Mouse (Mus musculus) mature B cell (primary cell): ENCODE measurements around the gene Selenof.

Experiments
- in situ Hi-C: fragments of 300-500 bp; cut with MboI; formaldehyde crosslinking; loops from 2 replicates; pipeline ENCODE4 v1.14.3; 2019

Gene Selenof

DNA sequence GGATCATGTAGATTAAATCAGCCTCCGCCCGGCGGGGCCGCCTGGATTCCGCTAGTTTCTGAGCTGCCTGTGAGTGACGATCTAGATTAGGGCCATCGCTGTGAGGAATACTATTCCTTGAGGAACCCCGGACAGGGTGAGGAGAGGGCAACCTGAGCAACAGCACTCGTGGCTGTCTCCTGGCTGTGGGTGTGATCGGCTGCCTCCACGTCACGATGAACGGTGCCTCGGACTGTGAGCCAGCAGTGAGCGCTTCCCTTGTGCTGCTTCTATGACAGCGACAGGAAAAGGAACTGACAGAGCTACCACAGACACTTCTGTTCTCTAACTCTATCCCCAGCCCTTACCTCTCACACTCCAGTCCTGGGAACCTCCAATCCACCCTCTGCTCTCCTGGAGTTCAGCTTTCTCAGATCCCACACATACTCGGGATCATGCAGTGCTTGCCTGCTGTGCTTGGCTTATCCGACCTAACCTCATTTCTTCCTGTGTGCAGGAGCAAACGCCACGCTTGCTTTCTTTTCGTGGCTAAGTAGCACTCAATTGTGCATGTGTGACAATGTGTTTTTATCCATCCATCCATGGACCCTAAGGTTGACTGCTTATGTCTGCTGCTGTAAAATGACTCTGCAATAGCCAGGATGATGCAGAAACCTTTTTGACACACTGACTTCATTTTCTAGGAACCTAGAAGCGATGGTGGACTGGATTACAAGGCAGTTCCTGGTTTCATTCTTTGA is 8.4 kb upstream of the Selenof start:
- in situ Hi-C loops, result loop anchor here (25.0 kb wide), 1 partner anchor 1799 kb away; the partner anchor contains the start of gene Gtf2b

DNA sequence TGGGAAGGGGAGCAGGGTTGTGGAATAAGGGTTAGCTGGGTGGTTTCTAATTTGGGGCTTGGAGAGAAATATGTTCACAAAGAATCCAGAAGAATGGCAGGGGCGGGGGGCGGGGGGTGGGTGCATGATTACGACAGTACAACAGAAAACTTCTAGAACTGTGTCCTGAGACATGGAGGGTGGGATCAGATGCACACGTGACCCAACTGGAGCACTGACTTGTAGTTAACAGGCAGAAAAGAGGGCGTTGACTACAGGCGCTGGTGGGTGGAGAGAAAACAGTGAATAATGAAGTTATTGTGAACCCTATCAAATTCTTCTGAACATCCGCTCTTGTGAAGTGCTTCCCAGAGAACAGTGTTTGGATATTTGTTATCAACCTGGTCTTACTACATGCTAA is 6.2 kb upstream of the Selenof start:
- in situ Hi-C loops, result loop anchor here (25.0 kb wide), 1 partner anchor 1802 kb away; the partner anchor contains the start of gene Gtf2b

DNA sequence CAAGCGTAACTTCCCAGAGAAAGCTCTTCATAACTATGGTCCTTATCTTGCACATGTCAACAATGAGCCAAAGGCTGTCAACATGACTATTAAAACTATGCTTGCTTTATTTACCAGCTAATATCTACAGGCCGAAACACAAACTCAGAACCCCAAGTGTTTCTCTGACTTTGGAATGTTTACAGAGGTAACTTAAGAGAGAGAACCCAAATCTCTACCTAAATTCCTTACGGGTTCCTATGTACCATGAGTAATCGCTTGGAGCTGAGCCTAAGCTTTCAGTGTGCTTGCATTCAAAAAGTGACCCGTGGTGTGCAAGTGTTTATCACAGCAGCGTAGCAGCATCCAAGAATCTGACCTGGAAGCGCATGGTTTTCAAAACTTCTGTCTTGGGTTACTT is 4.9 kb upstream of the Selenof start:
- in situ Hi-C loops, result loop anchor here (25.0 kb wide), 1 partner anchor 1803 kb away; the partner anchor contains the start of gene Gtf2b

DNA sequence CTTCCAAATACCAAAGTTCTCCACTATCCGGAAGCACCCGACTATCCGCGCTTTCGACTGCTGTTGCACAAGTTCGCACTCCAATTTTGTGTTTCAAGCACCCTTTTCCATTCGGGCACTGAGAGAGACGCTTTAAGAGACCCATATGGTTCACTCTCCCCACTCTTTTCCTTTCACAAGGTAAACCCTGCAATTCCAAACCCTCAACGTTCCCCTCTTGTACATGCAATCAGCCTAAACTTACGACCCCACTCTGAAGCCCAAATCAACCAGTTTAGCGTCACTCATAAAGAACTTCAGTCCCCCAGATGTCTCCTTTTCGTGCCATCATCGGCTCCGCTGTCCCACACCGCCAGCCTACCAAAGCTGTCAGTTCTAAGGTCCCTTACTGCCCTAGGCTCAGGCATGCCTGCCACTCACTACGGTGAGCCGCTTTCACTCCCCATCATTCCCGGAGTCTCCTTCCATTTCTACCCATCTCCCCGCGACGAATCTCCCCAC is 1.2 kb upstream of the Selenof start:
- in situ Hi-C loops, result loop anchor here (25.0 kb wide), 1 partner anchor 1807 kb away; the partner anchor contains the start of gene Gtf2b

DNA sequence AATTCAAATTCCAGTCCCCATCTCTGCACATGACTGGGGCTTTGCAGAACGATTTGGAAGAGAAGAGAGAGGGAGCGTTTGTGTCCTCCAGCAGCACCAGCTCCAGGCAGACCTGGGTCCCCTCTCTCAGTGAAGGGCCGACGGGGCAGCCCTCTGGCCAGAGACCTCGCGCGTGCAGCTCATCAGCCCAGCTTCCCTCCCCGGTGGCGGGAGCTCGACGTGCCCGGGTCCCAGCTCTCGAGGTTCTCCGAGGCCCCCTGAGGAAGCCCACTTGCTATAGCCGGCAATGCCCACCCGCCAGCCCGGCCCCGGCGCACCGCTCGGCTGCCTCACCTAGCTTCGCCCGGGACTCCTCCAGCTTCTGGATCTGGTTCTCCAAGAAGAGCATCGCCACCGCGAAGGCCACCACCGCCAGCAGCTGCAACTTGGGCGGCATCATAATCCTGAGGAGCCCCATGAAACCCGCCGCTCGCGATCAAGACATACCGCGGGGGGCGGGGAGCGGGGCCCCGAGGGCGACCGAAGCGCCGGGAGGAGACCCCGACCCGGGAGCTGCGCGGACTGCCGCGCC is 618 bp upstream of the Selenof start:
- in situ Hi-C loops, result loop anchor here (25.0 kb wide), 1 partner anchor 1807 kb away; the partner anchor contains the start of gene Gtf2b

DNA sequence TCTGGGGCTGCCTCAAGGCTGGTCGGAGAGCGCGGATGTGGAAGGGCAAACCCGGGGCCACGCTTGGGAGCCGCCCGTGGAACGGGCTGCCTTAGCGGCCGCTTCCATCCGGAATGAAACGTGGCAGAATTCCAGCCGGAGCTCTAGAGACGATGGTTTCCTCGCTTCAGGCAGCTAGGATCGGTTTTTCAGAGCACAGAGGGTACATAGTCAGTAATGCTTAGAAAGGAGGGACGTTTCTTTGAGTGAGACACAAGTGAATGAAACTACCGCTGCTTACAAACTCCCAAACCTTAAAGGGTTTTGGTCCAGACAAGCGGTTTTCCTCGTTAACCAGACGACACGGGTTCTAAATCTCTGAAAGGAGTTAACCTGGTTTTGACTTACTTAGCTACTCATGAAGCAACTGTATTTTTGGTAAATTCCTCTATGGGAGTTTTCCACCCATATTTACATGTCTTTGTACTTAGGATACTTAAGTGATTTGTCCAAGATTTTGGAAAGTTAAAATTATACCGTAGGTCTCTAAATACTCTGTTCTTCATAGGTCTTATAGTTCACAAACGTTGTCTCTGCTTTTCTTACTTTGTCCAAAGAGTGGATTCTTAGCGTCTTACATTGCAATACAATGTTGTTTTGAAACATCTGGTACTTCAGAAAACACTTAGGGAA is 848 bp downstream of the Selenof start:
- in situ Hi-C loops, result loop anchor here (25.0 kb wide), 1 partner anchor 1809 kb away; the partner anchor contains the start of gene Gtf2b

DNA sequence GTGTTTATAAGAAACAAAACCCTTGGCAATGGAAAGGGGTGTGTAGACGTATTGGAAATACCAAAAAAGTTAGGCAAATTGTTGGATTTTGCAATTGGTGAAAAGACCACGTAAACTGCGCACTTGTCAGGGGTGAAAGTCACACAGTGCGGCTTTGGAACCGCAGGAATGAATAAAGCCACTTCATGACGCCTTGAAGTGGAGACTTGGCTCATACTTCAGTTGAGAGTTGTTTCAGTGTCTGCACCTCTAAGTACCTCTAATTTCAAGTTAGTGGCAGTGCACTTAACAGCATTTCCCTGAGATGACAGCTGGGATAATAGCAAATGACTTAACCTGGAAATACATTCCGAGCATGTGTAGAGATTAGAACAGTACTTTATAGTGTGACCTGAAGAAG is 4.2 kb downstream of the Selenof start:
- in situ Hi-C loops, result loop anchor here (25.0 kb wide), 1 partner anchor 1812 kb away; the partner anchor contains the start of gene Gtf2b

DNA sequence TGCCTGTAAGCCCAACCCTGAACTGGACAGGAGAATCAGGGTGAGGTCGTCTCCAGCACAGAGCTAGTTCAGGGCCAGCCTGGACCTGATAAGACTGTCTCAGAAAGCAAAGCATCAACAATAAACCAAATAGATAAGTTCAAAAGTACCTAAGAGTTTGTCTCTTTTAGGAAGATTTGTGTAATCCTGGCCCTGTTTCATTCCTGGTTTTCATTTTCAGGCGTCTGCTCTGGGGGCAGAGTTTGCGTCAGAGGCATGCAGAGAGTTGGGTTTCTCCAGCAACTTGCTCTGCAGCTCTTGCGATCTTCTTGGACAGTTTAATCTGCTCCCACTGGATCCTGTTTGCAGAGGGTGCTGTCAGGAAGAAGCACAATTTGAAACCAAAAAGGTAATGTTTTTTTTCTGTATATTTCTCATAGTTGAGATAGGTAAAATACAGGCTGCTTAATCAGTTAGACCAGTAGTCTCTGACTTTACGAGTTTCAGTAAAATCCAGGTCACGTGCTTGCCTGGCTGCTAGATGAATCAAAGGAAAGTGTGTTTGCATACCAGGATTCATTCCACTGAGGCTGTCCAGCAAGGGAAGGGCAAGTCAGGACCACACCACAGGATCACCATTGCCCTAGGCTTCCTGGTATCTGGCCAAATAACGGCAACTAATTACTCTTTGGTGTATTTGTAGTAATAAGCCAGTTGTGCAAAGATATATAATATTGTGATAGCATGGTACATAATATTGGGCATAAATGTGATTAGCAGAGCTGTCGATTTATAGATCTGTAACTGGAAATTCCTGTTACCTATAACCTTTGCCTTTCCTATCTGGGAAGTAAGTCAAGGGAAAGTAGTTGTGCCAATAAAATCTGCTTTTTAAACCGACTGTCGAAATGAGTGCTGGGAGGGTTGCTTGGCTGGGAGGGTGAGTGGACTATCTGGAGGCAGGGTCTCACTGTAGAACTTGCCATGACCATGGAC is 7.5 kb downstream of the Selenof start:
- in situ Hi-C loops, result no loop called here

DNA sequence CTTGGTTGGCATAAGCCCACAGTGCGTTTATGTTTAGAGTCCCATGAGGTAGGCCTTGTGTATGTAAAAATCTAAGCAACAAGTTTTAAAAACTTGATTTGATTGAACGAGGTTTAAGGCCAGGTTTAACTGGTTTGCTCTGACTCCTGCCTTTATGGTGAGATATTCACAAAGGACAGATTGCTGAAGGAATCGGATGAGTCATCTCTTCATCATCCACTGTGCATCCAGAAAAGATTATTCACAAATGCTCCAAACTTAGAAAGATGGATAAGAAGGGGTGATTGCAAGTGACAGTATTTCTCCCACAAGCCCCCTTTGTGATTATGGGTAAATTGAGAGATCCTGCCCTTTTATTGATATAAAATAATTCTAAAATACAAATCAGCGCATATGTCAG is 8.8 kb downstream of the Selenof start:
- in situ Hi-C loops, result no loop called here

DNA sequence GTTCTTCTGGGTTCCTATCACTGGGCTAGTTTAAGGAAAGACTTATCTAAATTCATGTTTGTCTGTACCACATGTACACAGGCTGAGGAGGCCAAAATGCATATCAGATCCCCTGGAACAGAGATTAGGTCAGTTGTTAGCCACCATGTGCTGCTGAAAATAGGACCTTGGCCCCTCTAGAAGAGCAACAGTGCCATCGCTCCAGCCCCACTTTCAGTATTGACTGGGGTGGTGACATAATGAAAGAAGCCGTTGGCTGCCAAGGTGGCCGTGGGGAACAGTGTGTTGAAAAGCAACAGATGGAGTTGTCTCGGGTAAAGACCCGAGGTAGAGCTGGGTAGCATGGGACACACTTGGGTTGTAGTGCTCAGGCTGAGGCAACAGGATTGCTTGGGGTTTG is 9.7 kb downstream of the Selenof start:
- in situ Hi-C loops, result no loop called here

DNA sequence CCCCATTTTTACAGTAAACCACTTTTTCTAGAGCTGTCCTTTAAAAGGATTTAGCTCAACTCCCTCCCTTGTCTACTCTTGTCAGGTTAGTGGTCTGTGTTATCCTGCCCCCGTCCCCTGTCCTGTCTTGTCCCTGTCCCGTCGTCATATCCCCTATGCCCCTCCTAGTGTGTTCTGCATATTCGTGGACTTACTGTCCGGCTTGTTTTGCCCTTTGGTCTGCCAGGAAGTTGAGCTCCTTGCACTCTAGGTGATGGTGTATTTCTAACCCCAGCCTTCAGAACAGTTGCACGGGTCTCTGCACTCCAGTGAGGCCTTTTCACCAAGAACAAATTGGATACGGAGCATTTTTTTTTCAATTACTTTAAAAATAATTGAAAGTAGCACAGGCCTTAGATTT is 10.2 kb downstream of the Selenof start:
- in situ Hi-C loops, result no loop called here

DNA sequence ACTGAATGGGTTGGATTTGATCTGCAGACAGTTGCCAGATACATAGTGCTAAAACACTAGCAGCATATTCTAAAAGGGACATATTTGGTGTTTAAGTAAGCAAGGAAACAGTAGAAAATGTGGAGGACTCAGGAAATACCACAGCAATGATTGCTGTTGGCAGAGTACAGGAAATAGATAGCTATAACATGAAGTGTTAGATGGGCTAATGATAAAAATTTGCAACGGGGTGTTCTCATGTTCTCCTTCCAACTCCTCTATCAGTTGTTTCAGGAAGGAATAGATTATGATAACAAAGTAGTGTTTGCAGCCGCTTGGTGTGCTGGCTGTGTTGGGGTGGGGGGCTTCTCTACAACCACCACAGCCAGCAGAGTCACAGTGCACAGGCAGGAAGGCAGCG is 11.7 kb downstream of the Selenof start:
- in situ Hi-C loops, result no loop called here

DNA sequence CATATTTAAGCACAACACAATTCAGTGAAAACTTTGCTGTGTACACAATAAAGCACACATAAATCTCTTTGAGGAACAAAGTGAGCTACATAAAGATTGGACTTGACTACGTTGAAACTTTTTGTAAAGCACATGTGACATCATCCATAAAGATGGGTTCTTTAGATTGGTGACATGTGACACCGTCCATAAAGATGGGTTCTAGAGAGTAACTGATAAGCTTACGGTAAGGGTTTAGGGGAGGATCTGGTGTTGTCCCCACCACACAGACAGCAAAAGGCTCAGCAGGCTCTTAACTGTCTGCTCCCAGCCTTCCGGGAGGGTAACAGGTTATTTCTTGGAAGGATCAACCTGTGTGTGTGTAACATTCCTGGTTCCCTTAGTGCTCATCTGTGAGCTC is 12.2 kb downstream of the Selenof start:
- in situ Hi-C loops, result no loop called here

DNA sequence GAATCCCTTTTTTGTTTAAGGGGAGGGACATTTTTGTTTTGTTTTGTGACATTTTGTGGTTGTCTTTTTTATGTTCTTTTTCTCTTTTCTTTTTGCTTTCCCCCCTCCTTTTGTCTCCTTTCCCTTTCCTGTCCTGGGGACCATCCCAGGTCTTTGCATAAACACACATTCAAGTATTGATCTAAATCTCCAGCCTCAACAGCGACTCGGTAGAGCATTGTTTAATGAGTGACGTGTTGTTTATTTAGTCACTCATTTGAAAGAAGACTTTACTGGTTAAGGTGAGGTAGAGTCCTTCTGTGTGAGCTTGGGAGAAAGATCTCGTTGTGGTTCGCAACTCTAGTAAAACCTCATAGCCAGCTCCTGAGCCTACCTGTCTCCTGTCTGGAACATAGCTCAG is 13.7 kb downstream of the Selenof start:
- in situ Hi-C loops, result no loop called here

DNA sequence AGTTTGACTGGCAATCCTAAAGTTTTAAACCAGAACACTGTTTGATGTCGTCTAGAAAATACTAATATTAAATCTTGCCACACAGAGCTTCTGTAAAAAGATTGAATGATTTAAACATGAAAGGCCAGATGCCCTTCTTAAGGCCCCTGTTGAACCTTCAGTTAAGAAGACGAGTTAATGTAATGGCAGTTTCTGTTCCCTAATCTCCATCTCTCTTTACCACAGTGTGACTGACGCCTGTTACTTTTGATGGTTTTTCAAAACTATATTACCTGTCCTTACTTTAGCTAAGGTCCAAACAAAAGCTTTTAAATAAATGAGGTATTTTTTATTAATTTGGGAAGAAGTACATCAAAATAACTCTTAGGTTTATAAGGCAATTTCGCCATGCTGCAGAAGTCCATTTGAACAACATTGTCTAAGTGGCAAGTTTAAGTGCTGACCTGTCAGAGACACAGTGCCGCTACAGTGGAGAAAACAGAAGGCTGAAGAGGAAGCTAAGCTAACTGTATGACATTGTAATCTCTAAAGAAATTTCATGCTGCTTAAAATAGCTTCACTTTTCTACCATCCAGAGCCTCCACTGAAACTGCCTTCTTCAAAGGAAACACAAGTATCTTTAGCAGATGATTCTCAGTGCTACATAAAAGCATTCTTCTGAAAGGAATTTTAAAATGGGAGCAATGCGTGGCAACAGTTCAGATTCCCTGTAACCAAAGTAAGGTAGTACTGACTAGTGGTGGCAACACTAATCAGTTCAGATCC is 14.9 kb downstream of the Selenof start:
- in situ Hi-C loops, result no loop called here

DNA sequence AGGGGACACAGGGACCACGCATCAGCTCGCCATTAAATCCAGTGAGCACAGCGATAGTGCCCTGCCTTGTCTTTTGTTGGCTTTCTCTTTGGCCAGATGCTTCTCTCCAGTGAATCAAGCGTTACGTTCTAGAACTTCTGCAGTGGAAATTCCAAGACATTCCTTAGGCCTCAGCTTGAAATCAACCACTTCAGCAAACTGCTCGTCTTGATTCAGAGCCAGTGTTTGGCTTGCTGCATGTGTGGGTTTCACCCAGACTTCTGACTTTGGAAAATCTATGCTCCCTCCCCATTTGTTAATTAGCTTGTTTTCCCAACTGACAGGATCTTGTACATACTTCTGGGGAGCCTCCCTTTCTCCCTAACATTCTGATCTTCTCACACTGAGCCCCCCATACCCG is 16.6 kb downstream of the Selenof start:
- in situ Hi-C loops, result no loop called here

DNA sequence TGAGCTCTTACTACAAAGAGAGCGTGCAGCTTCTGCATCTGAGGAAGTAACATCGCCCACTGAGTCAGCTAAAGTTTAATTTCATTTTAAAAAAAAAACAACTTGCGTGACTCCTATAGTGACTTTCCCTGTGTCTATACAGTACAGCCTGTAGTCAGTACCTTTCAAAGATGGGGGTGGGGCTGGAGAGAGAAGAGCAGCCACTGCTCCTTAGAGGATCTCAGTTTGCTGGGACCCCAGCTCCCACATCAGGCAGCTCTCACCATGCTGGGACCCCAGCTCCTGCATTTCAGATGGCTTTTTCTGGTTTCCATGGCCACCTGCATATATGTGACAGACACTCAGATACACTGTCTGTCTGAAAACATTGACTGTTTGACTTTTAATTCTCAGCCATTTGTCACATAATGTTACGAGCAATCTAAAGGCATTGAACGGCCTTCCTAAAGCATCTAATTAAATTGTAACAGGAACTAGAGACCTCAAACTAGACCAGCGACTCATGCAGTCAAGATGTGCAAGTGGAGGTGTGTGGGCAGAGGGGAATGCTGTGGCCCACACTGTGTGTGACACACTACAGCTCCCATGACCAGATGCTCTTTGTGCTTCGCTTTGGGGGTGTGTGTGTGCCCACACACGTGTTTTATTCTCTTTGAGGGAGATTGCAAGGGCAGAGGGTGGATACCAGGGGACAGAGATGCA is 19.2 kb downstream of the Selenof start:
- in situ Hi-C loops, result no loop called here

DNA sequence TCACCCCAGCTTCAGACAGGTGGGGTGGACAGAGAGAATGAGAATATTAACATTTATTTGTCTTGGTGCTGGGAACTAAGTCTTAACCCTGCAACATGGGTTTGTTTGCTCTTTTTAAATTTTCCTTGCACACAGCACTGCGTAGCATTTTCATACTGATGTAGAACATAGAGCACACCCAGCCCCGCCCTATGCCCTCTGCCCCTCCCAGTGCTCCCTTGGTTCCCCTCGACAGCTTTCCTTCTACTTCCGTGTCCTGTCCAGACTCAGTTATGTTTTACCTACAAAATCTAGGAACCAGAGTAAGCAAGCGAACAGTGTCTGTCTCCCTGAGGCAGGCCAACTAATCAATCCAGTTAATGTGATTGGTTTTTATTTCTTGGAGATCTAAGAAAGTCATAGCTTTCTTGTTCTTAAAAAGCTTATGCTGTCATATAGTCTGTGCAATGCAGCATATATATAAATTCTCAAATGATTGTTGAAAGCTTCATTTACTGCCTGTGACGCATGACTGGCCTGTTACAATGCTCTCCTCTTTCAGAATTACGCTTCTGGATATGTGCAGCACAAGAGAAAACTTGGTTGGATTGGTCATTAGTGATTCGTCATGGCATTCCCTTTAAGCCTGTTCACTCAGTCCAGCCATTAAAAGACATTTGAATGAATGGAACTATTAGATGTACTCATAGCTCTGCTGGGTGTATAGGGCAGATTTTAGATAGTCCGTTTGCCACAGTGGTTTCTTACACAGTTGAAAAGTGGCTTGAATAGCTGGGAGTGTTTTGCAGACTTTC is 23.1 kb downstream of the Selenof start:
- in situ Hi-C loops, result no loop called here

DNA sequence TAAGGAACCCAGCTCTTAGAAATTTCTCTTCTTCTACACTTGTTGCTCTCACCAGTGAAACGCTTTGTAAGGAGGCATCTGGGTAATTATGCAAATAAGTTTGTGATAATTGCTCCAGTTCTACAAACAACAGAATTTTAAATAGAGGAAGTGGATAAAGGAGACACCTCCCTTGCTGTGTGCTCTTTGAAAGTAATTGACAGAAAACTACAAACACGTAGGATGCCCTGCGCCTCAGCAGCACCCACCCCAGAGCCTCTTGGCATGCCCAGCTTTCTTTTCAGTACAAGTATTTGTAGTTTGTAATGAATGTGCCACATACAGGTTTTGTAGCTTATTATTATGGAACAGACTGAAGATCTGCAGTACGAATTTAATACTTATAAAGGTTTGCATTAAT is 27.0 kb downstream of the Selenof start:
- in situ Hi-C loops, result no loop called here
